Mouse (Mus musculus) gastrocnemius, adult 18-20 months (tissue): ENCODE results near the gene Cradd. TPM values are rescaled to one million over a fixed set of nuclear protein-coding genes. Genes with fewer than 3 reads are reported as not detected.

Experiments used
- DNase-seq: peaks from one replicate; pipeline ENCODE4 v3.0.0; 2021; ENCODE audit warnings: low spot score
- total RNA-seq, 2 experiments: library from RNA; stranded (reverse); gene quantifications; 2 replicates each; pipeline ENCODE4 v1.2.3; 2021

Gene Cradd
- total RNA-seq, 2 experiments from 2014 or later, result 9.5 to 11.3 TPM

DNA sequence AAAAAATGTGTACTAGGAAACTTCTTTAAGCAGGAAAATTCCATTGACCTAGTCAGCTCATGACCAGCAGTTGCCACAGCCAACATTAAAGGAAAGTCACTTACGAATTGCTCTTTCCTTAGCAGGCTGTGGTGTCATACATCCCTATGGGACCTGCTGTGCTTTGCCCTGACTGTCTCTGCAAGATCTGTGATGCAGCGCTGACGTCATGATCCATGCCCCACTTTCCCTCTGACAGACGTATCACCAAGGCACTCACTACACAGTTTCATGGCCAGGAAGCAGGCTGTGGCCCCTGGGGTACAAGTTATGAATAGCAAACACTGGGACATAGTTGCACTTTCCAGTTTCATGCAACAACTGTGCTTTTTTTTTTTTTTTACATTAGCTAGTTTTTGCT, 113.8 kb downstream of the Cradd start:
- no peak for DNase-seq

- no peak for DNase-seq
Observed at GRCm38 (mm10) chr10:95207423-95207822, 116.5 kb downstream of the Cradd start.

DNA sequence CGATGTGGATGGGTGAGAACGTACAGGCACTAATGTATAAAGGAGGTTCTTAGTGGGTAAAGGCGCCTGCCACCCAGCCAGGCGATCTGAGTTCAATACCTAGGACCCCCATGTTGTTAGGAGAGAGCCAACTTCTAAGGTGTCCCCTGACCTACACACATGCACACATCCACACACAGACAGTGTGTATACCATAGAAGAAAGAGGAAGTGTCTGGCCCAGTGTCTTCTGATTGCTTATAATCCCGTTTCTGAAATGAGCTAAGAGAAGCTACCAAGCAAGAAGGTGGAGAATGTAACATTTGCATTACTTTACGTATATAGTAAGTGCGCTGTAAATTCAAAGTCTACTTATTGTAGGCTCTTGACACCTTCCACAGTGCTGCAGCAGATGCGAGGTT, 122.4 kb downstream of the Cradd start:
- DNase-seq, result no peak

DNA sequence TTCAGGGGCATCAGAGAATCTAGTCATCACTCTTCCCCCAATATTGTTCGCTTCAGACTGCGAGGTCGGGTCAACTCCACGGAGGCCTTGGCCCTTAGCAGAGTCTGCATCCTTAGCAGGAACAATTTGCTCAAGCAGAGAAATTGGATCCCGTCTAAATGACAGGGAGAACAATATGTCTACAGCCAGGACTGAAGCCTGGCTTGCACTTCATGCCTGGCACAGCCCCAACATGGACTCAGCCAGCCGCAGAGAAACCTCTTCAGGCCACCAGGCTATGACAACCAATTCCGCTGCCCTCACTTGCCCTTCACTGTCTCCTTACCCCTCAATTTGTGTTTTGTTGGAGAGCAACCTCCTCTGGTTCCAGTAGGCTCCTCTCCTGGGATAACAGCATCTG, 123.6 kb downstream of the Cradd start:
- peak; percentile 59 for DNase-seq

DNA sequence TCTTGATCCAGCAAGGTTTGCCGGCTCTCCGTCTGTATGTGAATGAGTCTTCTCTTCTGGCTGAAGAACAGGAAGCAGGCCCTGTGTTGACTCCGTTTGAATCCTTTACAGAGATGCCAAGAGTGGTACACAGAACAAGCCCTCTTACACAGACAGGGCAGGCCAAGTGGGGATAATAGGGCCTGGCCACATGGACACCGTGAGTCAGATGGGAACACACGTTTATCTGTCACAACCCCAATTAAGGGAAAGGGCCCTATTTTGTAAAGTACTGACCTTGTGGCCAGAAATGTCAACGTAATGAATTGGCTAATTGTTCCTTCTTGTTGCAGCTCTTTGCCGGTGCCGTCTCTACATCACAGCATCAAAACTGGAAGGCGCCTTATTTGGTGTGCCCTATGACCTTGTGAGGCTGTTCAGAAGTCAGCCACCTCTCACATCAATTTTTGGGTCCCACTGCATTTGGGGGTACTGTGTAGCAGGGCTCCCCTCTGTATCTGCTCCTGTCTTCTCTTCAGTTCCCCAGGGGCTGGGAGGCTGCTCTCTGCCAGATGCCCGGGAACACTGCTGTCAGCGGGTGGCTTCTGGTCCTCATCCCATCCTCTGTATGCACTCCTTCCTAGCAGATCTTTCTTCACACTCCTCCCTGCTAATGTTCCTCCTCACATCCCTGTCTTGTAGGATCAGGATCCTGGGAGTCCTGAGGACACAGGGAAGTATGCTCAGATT, 124.2 kb downstream of the Cradd start:
- no peak for DNase-seq

DNA sequence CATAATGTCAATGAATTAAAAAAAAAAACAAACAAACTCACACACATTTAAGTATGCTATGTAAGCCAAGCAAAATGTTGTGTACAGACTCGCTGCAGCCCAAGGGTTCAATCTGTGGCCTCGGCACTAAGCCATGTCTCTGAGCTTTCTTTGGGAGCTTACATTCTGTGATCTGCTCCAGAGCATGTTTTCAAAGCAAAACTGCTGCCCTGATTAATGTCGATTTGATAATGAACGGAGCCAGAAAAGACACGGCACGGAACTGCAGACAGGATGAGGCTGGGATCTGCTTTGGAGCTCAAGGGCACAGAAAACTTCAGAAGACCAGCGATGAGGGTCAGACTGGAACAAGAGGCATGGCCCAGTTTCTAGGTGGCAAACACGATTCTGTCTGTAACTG, 126.6 kb downstream of the Cradd start:
- DNase-seq, result no peak

- no peak for DNase-seq
Observed at GRCm38 (mm10) chr10:95195719-95196118, 128.2 kb downstream of the Cradd start.

DNA sequence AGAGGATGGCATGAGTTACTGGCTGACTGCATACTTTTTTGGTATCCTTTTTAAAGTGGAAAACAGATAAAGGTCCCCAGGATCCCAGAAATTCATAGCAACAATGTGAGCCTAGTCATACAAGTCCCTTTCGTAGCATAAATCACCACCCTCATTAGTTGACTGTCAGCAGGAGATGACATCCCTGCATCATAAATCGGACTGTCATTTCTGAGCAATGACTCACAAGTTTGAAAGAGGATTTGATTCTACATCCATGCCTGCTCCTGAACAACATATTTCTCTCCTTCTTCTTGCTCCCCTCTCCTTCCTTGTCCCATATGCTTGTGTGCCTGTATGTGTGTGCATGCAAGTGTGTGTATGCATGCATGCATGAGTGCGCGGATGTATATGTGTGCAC, 129.2 kb downstream of the Cradd start:
- no peak for DNase-seq

DNA sequence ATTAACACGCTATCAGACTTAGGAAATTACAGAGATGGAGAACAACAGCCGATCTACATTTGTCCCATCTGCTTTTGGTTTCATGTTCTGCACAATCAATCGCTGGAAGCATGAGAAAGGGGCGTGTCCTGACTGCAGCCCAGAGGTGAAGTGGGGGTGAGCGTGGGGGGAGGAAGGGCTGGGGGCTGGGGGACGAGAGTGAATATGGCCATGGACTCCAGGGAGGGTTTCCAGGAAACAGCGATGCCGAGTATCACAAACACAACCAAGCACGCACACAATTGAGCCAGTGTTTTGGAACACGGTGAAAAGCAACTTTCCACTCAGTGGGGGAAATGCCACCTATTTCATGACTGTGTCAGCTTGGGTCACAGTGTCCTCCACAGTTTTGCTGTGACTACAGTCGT, 130.1 kb downstream of the Cradd start:
- no peak for DNase-seq

GRCm38 (mm10) chr10:95191881-95192280, 132.1 kb downstream of the Cradd start:
- no peak for DNase-seq

DNA sequence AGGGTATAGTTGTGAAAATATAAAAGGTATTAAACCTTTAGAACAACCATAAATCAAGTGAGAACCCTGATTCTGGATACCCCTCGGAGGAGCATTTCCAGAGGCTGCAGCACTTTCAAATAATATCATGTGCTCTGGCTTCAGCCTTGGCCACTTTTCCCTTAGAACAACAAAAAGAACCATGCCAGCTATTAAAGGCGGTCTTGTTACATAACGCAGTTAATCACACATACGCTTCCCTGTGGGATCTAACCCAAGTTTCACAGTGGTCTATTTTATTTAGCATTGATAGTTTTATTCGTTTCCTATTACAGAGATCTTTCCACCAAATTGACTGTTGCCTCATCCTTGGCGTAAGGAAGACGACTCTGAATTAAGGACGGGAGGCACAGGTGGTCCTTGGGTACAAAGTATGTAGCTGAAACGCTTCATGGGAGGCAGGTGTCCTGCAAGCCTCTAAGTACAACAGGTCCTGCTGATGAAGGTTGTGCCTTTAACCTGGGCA, 132.7 kb downstream of the Cradd start:
- no peak for DNase-seq

- DNase-seq, result no peak
Observed at GRCm38 (mm10) chr10:95189550-95190211, 134.3 kb downstream of the Cradd start.

GRCm38 (mm10) chr10:95184210-95184609, 139.7 kb downstream of the Cradd start:
- no peak for DNase-seq

DNA sequence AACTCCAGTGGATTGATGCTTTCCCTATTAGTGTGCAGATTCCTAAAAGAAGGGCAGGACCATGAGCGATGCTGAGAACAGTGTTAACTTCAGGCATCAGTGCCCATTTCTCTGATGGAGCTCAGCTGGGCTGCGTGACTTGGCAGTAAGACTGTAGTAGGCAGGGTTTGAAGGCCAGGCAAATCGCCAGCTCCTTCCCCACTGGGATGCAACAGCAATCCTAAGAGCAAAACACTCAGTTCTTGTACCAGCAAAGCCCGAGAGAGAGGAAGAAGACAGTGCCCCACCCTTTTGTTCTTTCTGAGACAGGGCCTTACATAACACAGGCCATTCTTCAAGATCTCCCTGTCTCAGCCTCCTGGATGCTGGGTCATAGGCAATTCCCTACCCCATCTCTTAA, 140.9 kb downstream of the Cradd start:
- peak; percentile 80 for DNase-seq

DNA sequence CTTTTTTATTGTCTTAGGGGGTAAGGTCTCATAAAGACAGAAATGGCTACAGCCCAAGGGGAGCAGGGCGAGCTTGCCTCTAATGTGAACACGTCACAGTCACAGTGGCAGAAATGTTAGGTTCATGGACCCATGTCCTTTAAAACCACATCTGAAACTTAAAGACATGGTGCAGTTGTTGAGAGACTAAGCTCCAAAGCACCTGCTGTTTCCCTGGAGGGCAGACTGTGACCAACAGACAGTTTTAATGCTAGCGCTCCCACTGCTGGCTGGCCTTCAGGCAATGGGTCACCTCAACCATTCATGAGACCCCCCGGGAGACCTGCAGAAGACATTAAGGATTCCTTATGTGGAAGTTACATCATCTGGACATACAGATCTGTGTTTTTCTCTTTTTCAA, 141.5 kb downstream of the Cradd start:
- no peak for DNase-seq

- peak; percentile 38 for DNase-seq
Observed at GRCm38 (mm10) chr10:95181553-95181952, 142.4 kb downstream of the Cradd start.

- no peak for DNase-seq
Observed at GRCm38 (mm10) chr10:95180900-95181299, 143.0 kb downstream of the Cradd start.

DNA sequence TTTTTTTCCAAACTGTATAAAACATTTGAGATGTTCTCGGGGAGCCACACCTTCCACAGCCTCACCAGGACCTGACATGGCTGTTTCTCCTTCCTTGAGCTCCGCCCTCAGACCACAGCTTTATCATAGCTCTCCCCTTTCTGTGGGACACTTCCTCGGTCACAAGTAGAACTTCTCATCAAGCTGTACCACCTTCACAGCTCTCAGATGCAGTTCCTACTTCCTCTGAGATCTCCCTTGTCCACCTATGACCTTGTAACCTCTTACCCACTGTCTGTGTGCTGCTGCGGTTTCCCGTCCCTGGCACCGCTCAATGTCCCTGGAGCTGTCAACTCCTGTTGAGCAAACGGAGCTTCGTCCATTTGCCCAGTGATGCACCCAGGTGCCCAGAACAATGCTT, 143.8 kb downstream of the Cradd start:
- no peak for DNase-seq

DNA sequence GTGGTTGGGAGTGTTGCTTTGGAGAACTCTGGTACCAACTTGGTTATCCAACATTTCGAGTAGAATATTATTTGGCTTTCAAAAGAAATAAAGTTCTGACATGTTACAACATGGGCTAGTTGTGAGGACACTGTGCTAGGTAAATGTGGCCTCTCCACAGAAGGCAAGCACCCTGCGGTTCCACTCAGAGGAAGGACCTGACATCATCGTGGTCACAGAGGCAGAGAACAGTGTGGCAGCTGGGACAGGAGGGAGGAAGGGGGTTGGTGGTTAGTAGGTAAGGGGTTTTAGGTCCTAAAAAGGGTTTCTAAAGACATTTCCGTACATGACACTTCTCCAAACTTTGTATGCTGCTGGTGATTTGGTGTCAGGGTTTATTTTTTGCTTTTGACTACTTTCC, 145.1 kb downstream of the Cradd start:
- DNase-seq, result no peak

DNA sequence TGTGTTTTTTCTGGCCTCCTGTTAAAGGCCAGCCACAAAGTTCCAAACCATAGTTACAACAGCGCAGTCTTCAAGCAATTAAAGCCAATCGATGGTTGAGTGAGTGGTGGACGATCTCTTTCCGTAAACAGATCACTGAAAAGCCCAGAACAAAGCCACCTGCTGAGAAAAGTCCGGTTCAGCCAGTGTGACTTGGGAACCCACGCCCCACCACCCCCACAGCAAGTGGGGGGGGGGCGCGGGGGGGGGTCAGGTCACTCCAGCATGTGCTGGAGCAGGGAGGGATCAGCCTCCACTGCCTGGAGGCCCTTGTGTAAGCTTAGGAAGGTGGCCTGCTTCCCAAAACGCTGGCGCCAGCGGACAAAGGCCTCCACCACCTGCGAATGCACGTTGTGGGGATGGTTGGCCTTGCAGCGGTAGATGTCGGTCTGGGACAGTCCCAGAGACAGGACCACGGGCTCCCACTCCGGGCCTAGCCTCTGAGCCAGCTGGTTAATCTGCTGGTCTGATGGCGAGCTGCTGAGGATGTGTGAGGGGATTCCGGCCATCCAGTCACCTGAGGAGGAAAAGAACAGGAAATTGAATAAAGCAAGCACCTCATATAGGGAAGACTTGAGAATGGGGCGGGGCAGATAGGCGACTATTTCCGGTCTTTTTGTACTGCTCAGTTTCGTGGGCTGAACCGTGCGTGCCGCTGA, 148.4 kb downstream of the Cradd start:
- DNase-seq, result no peak

DNA sequence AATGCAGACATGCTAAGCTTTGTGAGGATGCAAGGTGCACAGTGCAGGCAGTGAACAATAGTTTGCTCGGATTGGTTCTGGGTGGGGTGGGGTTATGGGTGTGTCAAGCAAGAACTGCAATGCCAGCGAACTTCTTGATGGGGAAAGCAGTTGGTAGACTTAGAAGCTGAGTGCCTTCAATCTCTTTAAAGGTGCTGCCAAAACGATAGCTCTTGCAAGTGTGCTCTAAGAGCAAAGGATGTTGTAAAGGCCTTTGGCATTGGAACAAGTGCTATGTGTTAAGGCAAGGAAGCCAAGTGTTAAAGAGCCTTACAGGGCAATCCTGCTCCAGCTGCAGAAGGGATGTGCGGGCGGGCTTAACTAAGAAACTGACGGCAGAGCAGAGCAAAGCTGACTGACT, 149.7 kb downstream of the Cradd start:
- no peak for DNase-seq

GRCm38 (mm10) chr10:95170721-95171354, 153.1 kb downstream of the Cradd start:
- DNase-seq, result no peak
